Mouse (Mus musculus): ENCODE data around the gene Tlr13. TPM values are rescaled to one million over a fixed set of nuclear protein-coding genes. Genes with fewer than 3 reads are reported as not detected.

The Tlr13 gene
- polyA plus RNA-seq, 1 experiment, result not detected

DNA sequence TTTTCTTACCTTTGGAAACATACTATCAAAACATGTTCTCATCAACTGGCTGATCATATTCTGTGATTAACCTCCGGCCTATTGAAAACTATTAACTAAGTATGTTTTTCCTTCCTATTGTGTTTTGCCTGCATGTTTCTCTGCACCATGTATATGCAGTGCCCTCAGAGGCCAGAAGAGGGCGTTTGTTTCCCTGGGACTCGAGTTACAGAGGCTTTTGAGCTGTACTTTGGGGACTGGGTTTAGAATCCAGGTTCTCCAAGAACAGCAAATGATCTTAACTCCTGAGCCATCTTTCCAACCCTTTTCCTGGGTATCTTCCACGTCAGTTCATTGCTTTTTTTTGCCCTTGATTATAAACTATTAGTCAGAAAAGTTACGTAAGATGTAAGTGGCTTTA, 54.3 kb downstream of the Tlr13 start:
- H3K4me3 ChIP-seq (replicated peaks), result no peak overlapping the region
- no peaks in the 10 kb centered on the region for H3K9me3 ChIP-seq (ENCODE audit: control insufficient read depth, low read length)
- H3K36me3 ChIP-seq (ENCODE audit: control insufficient read depth), result peaks cover 48% of the 10 kb centered on the region
- TF ChIP-seq GATA1 (IDR thresholded peaks at IDR 0.05; ENCODE audit: low read length) (no peak), TAL1 (IDR thresholded peaks at IDR 0.05; ENCODE audit: low read length) (no peak)
- H3K27me3 ChIP-seq (ENCODE audit: control insufficient read depth), result no peaks in the 10 kb centered on the region
- H3K4me1 ChIP-seq (ENCODE audit: control insufficient read depth), result no peaks in the 10 kb centered on the region

GRCm38 (mm10) chrX:106198904-106199303, 55.9 kb downstream of the Tlr13 start:
- Histone ChIP-seq H3K27me3 (ENCODE audit: control insufficient read depth) (no peaks in the 10 kb centered on the region), H3K9me3 (ENCODE audit: control insufficient read depth, low read length) (no peaks in the 10 kb centered on the region), H3K4me1 (ENCODE audit: control insufficient read depth) (no peaks in the 10 kb centered on the region), H3K4me3 (replicated peaks) (no peak overlapping the region), H3K36me3 (ENCODE audit: control insufficient read depth) (peaks cover 49% of the 10 kb centered on the region)
- TF ChIP-seq TAL1 (IDR thresholded peaks at IDR 0.05; ENCODE audit: low read length), result no peak
- TF ChIP-seq GATA1 (IDR thresholded peaks at IDR 0.05; ENCODE audit: low read length), result no peak

- Histone ChIP-seq H3K4me1 (ENCODE audit: control insufficient read depth) (no peaks in the 10 kb centered on the region), H3K4me3 (replicated peaks) (no peak overlapping the region), H3K36me3 (ENCODE audit: control insufficient read depth) (no peaks in the 10 kb centered on the region; the same call in 1 of the 2 replicates), H3K9me3 (ENCODE audit: control insufficient read depth, low read length) (no peaks in the 10 kb centered on the region), H3K27me3 (ENCODE audit: control insufficient read depth) (no peaks in the 10 kb centered on the region)
- TF ChIP-seq GATA1 (IDR thresholded peaks at IDR 0.05; ENCODE audit: low read length) (no peak), TAL1 (IDR thresholded peaks at IDR 0.05; ENCODE audit: low read length) (no peak)
Measured at GRCm38 (mm10) chrX:106209100-106209499, 66.1 kb downstream of the Tlr13 start.

Other genes with a start within 250 kb of the Tlr13 start
- 0.38 and 0.58 TPM in 2 replicates for gene Atrx, start 213.8 kb upstream of the Tlr13 start, polyA plus RNA-seq (2012)
- 0.19 and 0.22 TPM in 2 replicates for gene Magt1, start 131.3 kb upstream of the Tlr13 start, polyA plus RNA-seq (2012)
- gene Cox7b, start 127.5 kb upstream of the Tlr13 start, polyA plus RNA-seq (2012), result 5.8 and 6.2 TPM in 2 replicates
- 0.01 TPM in 1 of 2 replicates, not detected in the other for gene Atp7a, start 115.9 kb upstream of the Tlr13 start, polyA plus RNA-seq (2012)
- 0.39 and 0.47 TPM in 2 replicates for gene Pgk1, start 43.9 kb downstream of the Tlr13 start, polyA plus RNA-seq (2012)
- 0.01 and 0.04 TPM in 2 replicates for gene Taf9b, start 78.0 kb downstream of the Tlr13 start, polyA plus RNA-seq (2012)
- gene Fnd3c2, start 112.2 kb downstream of the Tlr13 start, polyA plus RNA-seq (2012), result 0.01 TPM in 1 of 2 replicates, not detected in the other